Mouse (Mus musculus): Measurements from ENCODE around the gene Zswim4. TPM values are rescaled to one million over a fixed set of nuclear protein-coding genes. Genes with fewer than 3 reads are reported as not detected.

Gene Zswim4
- polyA plus RNA-seq, 1 experiment from 2014 or later = 32.4 TPM

GRCm38 (mm10) chr8:84255858-84256257 is 19.0 kb upstream of the Zswim4 start:
- H3K4me3 ChIP-seq = peak overlapping the region; percentile 79
- WGBS = 82% methylated on average over 3 of the region's 3 CpGs
- H3K9ac ChIP-seq = 0 out of 2 replicates have a peak overlapping the region, but pooled peaks have one; percentile 77
- no peaks in the 10 kb centered on the region for H3K9me3 ChIP-seq
- no peak for ATAC-seq (ENCODE audit: insufficient number of reproducible peaks, insufficient read depth, low FRiP score, low TSS enrichment)
- peaks cover 9% of the 10 kb centered on the region; the same call in 1 of the 2 replicates for H3K4me1 ChIP-seq
- no peaks in the 10 kb centered on the region for H3K27me3 ChIP-seq
- peak overlapping the region; percentile 95; the same call in 1 of the 2 replicates for H3K27ac ChIP-seq
- peak overlapping the region; percentile 94 for H3K4me2 ChIP-seq (replicated peaks)
- peaks cover 72% of the 10 kb centered on the region for H3K36me3 ChIP-seq

GRCm38 (mm10) chr8:84249257-84250170 is 12.7 kb upstream of the Zswim4 start, which contains the start of gene D8Ertd738e:
Gene D8Ertd738e, minus strand, starts transcription at chr8:84249719.
- H3K36me3 ChIP-seq = peaks cover 70% of the 10 kb centered on the region
- H3K9me3 ChIP-seq = no peaks in the 10 kb centered on the region
- peak within 1 kb of the TSS; percentile 87 for H3K9ac ChIP-seq
- 4% methylated on average over 52 of the region's 52 CpGs for WGBS
- H3K27me3 ChIP-seq = no peaks in the 10 kb centered on the region
- peak; percentile 76 for ATAC-seq (ENCODE audit: insufficient number of reproducible peaks, insufficient read depth, low FRiP score, low TSS enrichment)
- peak within 1 kb of the TSS; percentile 91 for H3K4me3 ChIP-seq
- peak within 1 kb of the TSS; percentile 69 for H3K27ac ChIP-seq
- peak within 1 kb of the TSS; percentile 66 for H3K4me2 ChIP-seq (replicated peaks)
- peaks cover 4% of the 10 kb centered on the region for H3K4me1 ChIP-seq

- H3K4me1 ChIP-seq = peaks cover 5% of the 10 kb centered on the region
Observed at GRCm38 (mm10) chr8:84241821-84242220, 5.0 kb upstream of the Zswim4 start.

GRCm38 (mm10) chr8:84241167-84241566 is 4.3 kb upstream of the Zswim4 start:
- no peak overlapping the region for H3K9ac ChIP-seq
- no peak for ATAC-seq (ENCODE audit: insufficient number of reproducible peaks, insufficient read depth, low FRiP score, low TSS enrichment)
- no peak overlapping the region for H3K4me3 ChIP-seq
- no peaks in the 10 kb centered on the region for H3K27me3 ChIP-seq
- peaks cover 6% of the 10 kb centered on the region for H3K4me1 ChIP-seq
- peaks cover 21% of the 10 kb centered on the region for H3K36me3 ChIP-seq
- H3K9me3 ChIP-seq = no peaks in the 10 kb centered on the region
- H3K27ac ChIP-seq = no peak overlapping the region
- H3K4me2 ChIP-seq (replicated peaks) = no peak overlapping the region
- whole genome bisulfite sequencing = 60% methylated on average over 6 of the region's 6 CpGs

More at GRCm38 (mm10) chr8:84241821-84242220, 5.0 kb upstream of the Zswim4 start:
- no peak for ATAC-seq (ENCODE audit: insufficient number of reproducible peaks, insufficient read depth, low FRiP score, low TSS enrichment)
- H3K27ac ChIP-seq = no peak overlapping the region
- H3K36me3 ChIP-seq = peaks cover 28% of the 10 kb centered on the region
- H3K27me3 ChIP-seq = no peaks in the 10 kb centered on the region
- no peak overlapping the region for H3K4me2 ChIP-seq (replicated peaks)
- no peak overlapping the region for H3K9ac ChIP-seq
- WGBS = 71% methylated on average over 2 of the region's 2 CpGs
- no peaks in the 10 kb centered on the region for H3K9me3 ChIP-seq
- H3K4me3 ChIP-seq = no peak overlapping the region

GRCm38 (mm10) chr8:84237542-84238229 is 831 bp upstream of the Zswim4 start:
- Histone ChIP-seq H3K36me3 (peaks cover 15% of the 10 kb centered on the region), H3K4me3 (peak overlapping the region; percentile 94), H3K9ac (peak overlapping the region; percentile 61), H3K9me3 (no peaks in the 10 kb centered on the region), H3K27me3 (no peaks in the 10 kb centered on the region), H3K4me2 (replicated peaks) (peak overlapping the region; percentile 52), H3K4me1 (peaks cover 21% of the 10 kb centered on the region), H3K27ac (peak overlapping the region; percentile 88)
- no peak; the same call in 1 of the 2 replicates for ATAC-seq (ENCODE audit: insufficient number of reproducible peaks, insufficient read depth, low FRiP score, low TSS enrichment)
- 14% methylated on average over 19 of the region's 19 CpGs for WGBS

GRCm38 (mm10) chr8:84236410-84236997 is 351 bp downstream of the Zswim4 start:
- Histone ChIP-seq H3K4me2 (replicated peaks) (peak overlapping the region; percentile 93), H3K36me3 (peaks cover 27% of the 10 kb centered on the region), H3K27ac (peak overlapping the region; percentile 63), H3K9me3 (no peaks in the 10 kb centered on the region), H3K4me1 (peaks cover 21% of the 10 kb centered on the region), H3K4me3 (peak overlapping the region; percentile 94), H3K9ac (peak overlapping the region; percentile 94), H3K27me3 (no peaks in the 10 kb centered on the region)
- 0% methylated on average over 22 of the region's 30 CpGs for WGBS
- ATAC-seq (ENCODE audit: insufficient number of reproducible peaks, insufficient read depth, low FRiP score, low TSS enrichment) = peak; percentile 22

GRCm38 (mm10) chr8:84235746-84236409 is 977 bp downstream of the Zswim4 start:
- no peaks in the 10 kb centered on the region for H3K9me3 ChIP-seq
- peaks cover 21% of the 10 kb centered on the region for H3K4me1 ChIP-seq
- peak overlapping the region; percentile 93 for H3K4me2 ChIP-seq (replicated peaks)
- WGBS = 32% methylated on average over 10 of the region's 10 CpGs
- peaks cover 31% of the 10 kb centered on the region for H3K36me3 ChIP-seq
- ATAC-seq (ENCODE audit: insufficient number of reproducible peaks, insufficient read depth, low FRiP score, low TSS enrichment) = no peak
- H3K27me3 ChIP-seq = no peaks in the 10 kb centered on the region
- H3K9ac ChIP-seq = peak overlapping the region; percentile 94
- peak overlapping the region; percentile 94 for H3K4me3 ChIP-seq
- peak overlapping the region; percentile 63; the same call in 1 of the 2 replicates for H3K27ac ChIP-seq

GRCm38 (mm10) chr8:84233055-84233454 is 3.8 kb downstream of the Zswim4 start:
- peaks cover 59% of the 10 kb centered on the region for H3K36me3 ChIP-seq

GRCm38 (mm10) chr8:84230735-84231134 is 6.1 kb downstream of the Zswim4 start:
- Histone ChIP-seq H3K27me3 (no peaks in the 10 kb centered on the region), H3K9me3 (no peaks in the 10 kb centered on the region), H3K4me3 (no peak overlapping the region), H3K27ac (no peak overlapping the region), H3K36me3 (peaks cover 82% of the 10 kb centered on the region), H3K4me1 (peaks cover 10% of the 10 kb centered on the region), H3K9ac (no peak overlapping the region), H3K4me2 (replicated peaks) (no peak overlapping the region)
- 82% methylated on average over 17 of the region's 17 CpGs for WGBS
- ATAC-seq (ENCODE audit: insufficient number of reproducible peaks, insufficient read depth, low FRiP score, low TSS enrichment) = no peak

More at GRCm38 (mm10) chr8:84233055-84233454, 3.8 kb downstream of the Zswim4 start:
- H3K9ac ChIP-seq = no peak overlapping the region
- no peaks in the 10 kb centered on the region for H3K27me3 ChIP-seq
- no peak for ATAC-seq (ENCODE audit: insufficient number of reproducible peaks, insufficient read depth, low FRiP score, low TSS enrichment)
- H3K9me3 ChIP-seq = no peaks in the 10 kb centered on the region
- peaks cover 20% of the 10 kb centered on the region for H3K4me1 ChIP-seq
- 88% methylated on average over 2 of the region's 2 CpGs for WGBS
- H3K4me3 ChIP-seq = no peak overlapping the region
- H3K4me2 ChIP-seq (replicated peaks) = no peak overlapping the region
- H3K27ac ChIP-seq = no peak overlapping the region

- ATAC-seq (ENCODE audit: insufficient number of reproducible peaks, insufficient read depth, low FRiP score, low TSS enrichment) = no peak
- Histone ChIP-seq H3K36me3 (peaks cover 96% of the 10 kb centered on the region), H3K4me1 (no peaks in the 10 kb centered on the region), H3K27ac (no peak overlapping the region), H3K9me3 (no peaks in the 10 kb centered on the region), H3K27me3 (no peaks in the 10 kb centered on the region), H3K9ac (no peak overlapping the region), H3K4me3 (no peak overlapping the region), H3K4me2 (replicated peaks) (no peak overlapping the region)
- 80% methylated on average over 21 of the region's 21 CpGs for WGBS
Observed at GRCm38 (mm10) chr8:84223322-84224029, 13.4 kb downstream of the Zswim4 start.
